Mouse (Mus musculus): Measurements from ENCODE around the gene Zfyve27. TPM values are rescaled to one million over a fixed set of nuclear protein-coding genes. Genes with fewer than 3 reads are reported as not detected.

Gene Zfyve27
- polyA plus RNA-seq, 1 experiment from 2014 or later, result 27.8 TPM

DNA sequence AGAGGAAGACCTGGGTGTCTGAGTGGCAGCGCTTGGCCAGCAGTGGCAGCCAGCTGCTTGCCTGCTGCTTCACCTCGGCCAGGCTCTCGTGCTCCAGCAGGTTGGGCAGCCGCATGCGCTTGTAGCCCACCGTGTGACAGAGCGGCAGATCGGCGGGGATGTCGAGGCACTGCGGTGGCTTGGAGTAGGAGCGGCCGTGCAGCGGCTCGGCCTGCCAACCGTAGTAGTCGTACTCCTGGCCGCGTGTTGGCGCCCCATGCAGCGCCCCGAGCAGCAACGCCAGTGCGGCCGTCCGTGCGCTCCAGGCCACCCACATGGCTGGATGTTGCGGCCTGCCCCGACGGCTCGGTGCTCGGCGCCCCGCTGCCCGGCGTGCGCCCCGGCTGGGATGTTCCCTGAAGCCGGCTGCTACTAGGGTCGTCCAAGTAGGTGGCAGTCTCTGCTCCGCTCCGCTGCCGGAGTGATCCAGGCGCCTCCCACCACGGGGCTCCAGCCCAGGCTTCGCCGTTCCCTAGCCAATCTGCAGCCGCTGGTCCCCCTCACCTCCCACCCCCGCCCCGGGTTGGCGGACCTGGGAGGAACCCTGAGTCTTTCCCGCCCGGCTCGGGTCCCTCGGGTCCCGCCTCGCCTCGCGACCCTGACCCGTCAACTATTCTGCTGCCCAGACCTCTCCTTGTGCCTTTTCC, 38.1 kb downstream of the Zfyve27 start, which contains the start of gene Sfrp5:
Gene Sfrp5, minus strand, starts transcription at position 557 of the 686 bp plus-strand sequence.
- H3K27me3 ChIP-seq (ENCODE audit: insufficient read depth, poor library complexity, severe bottlenecking), result peaks cover 71% of the 10 kb centered on the region
- under 1% methylated on average over 60 of the region's 60 CpGs for WGBS
- peaks cover 37% of the 10 kb centered on the region for H3K4me1 ChIP-seq
- DNase-seq (ENCODE audit: low spot score), result no peak
- H3K27ac ChIP-seq, result peak within 1 kb of the TSS; percentile 9; the same call in 1 of the 2 replicates
- peak within 1 kb of the TSS; percentile 53 for H3K4me3 ChIP-seq
- H3K36me3 ChIP-seq, result no peaks in the 10 kb centered on the region
- H3K9me3 ChIP-seq, result no peaks in the 10 kb centered on the region

DNA sequence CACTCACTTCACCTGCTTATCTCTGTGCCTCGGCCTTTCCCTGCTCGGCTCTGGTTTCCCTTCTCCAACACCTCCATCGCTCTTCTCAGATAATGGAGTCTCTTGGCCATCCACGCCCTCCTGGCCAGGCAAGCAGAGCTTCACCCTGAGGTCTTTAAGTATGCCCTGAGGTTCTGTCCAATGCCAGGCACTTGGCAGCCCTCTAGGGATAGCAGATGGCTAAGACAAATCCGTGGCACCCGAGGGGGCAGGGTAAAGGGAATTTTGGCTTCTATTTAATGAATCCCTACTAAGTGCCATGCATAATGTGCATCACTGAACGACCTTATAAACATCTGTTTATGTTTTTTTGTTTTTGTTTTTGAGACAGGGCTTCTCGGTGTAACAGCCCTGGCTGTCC, 38.7 kb downstream of the Zfyve27 start:
- no peaks in the 10 kb centered on the region for H3K36me3 ChIP-seq
- peaks cover 71% of the 10 kb centered on the region for H3K27me3 ChIP-seq (ENCODE audit: insufficient read depth, poor library complexity, severe bottlenecking)
- H3K27ac ChIP-seq, result peak overlapping the region; percentile 9; the same call in 1 of the 2 replicates
- peaks cover 37% of the 10 kb centered on the region for H3K4me1 ChIP-seq
- peak overlapping the region; percentile 53 for H3K4me3 ChIP-seq
- H3K9me3 ChIP-seq, result no peaks in the 10 kb centered on the region
- DNase-seq (ENCODE audit: low spot score), result no peak
- WGBS, result 25% methylated on average over 8 of the region's 8 CpGs

DNA sequence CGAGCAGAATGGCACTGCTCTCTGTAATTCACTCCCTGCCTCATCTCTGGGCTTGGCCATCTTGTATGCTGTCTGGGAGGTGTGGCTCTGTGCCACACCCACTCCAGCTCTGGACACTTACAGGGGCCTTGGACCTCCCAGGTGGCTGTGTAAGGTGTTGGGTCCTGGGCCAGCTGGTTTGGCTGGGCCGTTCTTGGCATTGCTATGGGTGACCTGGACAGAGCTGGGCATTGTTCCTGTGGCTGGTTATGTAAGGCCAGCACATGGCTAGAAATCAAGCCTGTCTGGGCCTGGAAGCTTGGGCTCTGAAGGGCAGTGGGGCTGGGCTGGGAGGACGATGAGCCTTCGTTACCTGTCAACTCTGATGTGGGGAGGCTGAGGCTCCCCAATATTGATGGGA, 40.6 kb downstream of the Zfyve27 start:
- H3K9me3 ChIP-seq, result no peaks in the 10 kb centered on the region
- H3K4me3 ChIP-seq, result no peak overlapping the region
- no peak for DNase-seq (ENCODE audit: low spot score)
- H3K27ac ChIP-seq, result no peak overlapping the region
- H3K4me1 ChIP-seq, result peaks cover 30% of the 10 kb centered on the region
- H3K27me3 ChIP-seq (ENCODE audit: insufficient read depth, poor library complexity, severe bottlenecking), result peaks cover 62% of the 10 kb centered on the region
- WGBS, result 79% methylated on average over 4 of the region's 4 CpGs
- H3K36me3 ChIP-seq, result no peaks in the 10 kb centered on the region

DNA sequence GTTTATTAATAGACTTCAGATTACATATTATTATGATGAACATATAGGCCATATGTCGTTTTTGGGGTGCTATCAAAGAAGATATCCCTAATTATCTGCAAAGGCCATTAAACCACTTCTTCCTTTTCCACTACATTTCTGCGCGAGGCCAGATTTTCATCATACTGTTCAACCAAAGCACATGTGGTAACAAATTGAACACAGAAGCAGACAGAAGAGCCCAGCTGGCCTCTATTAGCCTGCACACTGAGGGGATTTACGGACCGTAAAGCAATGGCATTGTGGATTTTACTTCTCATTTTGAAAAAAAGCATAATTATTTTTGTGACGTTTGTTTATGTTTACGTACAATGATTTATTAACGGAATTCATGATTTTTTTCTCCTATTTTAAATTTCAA, 41.5 kb downstream of the Zfyve27 start:
- no peak overlapping the region for H3K27ac ChIP-seq
- 86% methylated on average over 8 of the region's 8 CpGs for WGBS
- peaks cover 31% of the 10 kb centered on the region for H3K4me1 ChIP-seq
- peaks cover 55% of the 10 kb centered on the region for H3K27me3 ChIP-seq (ENCODE audit: insufficient read depth, poor library complexity, severe bottlenecking)
- H3K4me3 ChIP-seq, result no peak overlapping the region
- no peaks in the 10 kb centered on the region for H3K36me3 ChIP-seq
- no peaks in the 10 kb centered on the region for H3K9me3 ChIP-seq
- DNase-seq (ENCODE audit: low spot score), result no peak

DNA sequence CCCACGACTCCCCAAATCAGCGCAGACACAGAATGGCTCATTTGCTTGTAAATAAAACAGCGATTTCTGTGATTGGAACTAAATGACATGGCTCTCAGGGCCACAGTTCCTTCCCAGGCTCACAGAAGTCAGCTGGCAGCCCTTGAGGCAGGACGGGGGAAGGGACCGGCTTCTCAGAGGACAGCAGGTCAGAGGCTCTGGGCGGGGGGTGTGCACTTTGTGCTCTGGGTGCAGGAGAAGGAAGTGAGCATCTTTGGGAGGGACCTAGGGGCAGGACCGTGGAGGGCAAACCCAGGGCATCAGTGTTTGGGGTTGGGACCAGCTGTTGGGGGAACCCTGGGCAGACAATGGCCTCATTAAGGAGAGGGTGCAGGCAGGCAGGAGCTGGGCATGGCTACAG, 45.7 kb downstream of the Zfyve27 start:
- H3K4me1 ChIP-seq, result peaks cover 28% of the 10 kb centered on the region
- no peaks in the 10 kb centered on the region for H3K36me3 ChIP-seq
- no peak overlapping the region for H3K4me3 ChIP-seq
- no peak overlapping the region for H3K27ac ChIP-seq
- 65% methylated on average over 7 of the region's 7 CpGs for WGBS
- peaks cover 18% of the 10 kb centered on the region; the same call in 1 of the 2 replicates for H3K27me3 ChIP-seq (ENCODE audit: insufficient read depth, poor library complexity, severe bottlenecking)
- H3K9me3 ChIP-seq, result no peaks in the 10 kb centered on the region
- no peak for DNase-seq (ENCODE audit: low spot score)

DNA sequence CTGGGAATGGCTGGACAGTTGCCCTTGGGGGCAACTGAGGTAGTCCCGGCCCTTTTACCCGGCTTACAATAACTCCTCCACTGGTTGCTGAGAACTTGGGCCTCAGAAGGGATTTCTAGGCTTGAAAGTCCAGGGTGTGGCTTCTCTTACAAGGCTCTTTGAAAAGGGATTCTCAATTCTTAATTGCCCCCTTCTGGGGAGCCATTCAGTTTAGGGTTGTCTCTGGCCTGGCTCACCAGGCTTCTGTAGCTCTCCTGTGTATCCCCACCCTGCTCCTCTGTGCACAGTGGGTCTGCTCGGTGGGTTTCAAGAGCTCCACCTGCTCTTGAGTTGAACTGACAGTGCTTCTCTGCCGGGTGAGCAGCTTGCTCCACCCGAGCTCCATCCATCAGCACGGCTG, 46.2 kb downstream of the Zfyve27 start:
- Histone ChIP-seq H3K36me3 (no peaks in the 10 kb centered on the region), H3K9me3 (no peaks in the 10 kb centered on the region), H3K27me3 (ENCODE audit: insufficient read depth, poor library complexity, severe bottlenecking) (peaks cover 14% of the 10 kb centered on the region; the same call in 1 of the 2 replicates), H3K27ac (no peak overlapping the region), H3K4me3 (no peak overlapping the region), H3K4me1 (peaks cover 31% of the 10 kb centered on the region)
- DNase-seq (ENCODE audit: low spot score), result no peak
- WGBS, result 45% methylated on average over 6 of the region's 6 CpGs

DNA sequence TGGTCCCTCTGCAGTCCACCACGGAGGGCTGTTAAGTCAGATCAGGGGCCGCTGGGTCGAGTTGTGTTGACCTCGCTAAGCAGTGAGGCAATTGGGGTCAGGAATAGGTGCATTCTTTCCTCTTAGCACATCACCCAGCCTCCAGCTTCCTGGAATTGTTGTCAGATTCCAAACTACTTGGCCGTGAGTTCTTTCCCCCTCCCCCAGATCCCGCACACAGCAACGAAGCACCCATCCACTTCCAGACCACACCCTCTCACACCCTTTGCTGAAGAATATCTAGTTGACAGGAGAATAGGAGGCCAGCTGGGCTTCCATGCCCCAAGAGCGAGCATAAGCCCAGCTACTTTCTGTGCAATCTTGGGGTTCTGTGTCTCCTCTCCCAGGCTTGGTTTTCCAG, 48.2 kb downstream of the Zfyve27 start:
- peaks cover 14% of the 10 kb centered on the region; the same call in 1 of the 2 replicates for H3K27me3 ChIP-seq (ENCODE audit: insufficient read depth, poor library complexity, severe bottlenecking)
- no peaks in the 10 kb centered on the region for H3K9me3 ChIP-seq
- no peak overlapping the region for H3K27ac ChIP-seq
- no peak overlapping the region for H3K4me3 ChIP-seq
- DNase-seq (ENCODE audit: low spot score), result no peak
- H3K4me1 ChIP-seq, result peaks cover 40% of the 10 kb centered on the region
- H3K36me3 ChIP-seq, result no peaks in the 10 kb centered on the region
- 13% methylated on average over 8 of the region's 8 CpGs for WGBS

DNA sequence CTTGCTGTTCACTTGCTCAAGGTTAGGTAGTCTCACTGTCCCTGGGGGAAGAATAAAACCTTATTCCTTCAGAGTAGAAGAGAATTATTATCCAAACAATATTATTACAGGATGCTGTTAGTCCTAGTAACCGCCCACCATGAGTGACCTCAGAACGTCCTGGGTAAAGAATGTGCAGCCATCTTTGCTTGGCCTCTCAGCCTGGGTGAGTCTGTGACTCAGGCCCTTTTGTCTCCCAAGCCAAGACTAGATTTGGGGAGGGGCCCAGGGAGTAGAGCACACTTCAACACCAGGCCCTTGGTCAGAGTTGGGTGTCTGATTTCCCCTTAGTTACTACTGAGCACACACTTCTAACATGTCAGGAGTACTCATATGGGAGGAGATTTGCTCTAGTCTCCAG, 50.9 kb downstream of the Zfyve27 start:
- 71% methylated on average over 2 of the region's 2 CpGs for WGBS
- Histone ChIP-seq H3K4me3 (no peak overlapping the region), H3K36me3 (no peaks in the 10 kb centered on the region), H3K4me1 (peaks cover 36% of the 10 kb centered on the region), H3K9me3 (no peaks in the 10 kb centered on the region), H3K27me3 (ENCODE audit: insufficient read depth, poor library complexity, severe bottlenecking) (peaks cover 7% of the 10 kb centered on the region; the same call in 1 of the 2 replicates), H3K27ac (no peak overlapping the region)
- no peak for DNase-seq (ENCODE audit: low spot score)

DNA sequence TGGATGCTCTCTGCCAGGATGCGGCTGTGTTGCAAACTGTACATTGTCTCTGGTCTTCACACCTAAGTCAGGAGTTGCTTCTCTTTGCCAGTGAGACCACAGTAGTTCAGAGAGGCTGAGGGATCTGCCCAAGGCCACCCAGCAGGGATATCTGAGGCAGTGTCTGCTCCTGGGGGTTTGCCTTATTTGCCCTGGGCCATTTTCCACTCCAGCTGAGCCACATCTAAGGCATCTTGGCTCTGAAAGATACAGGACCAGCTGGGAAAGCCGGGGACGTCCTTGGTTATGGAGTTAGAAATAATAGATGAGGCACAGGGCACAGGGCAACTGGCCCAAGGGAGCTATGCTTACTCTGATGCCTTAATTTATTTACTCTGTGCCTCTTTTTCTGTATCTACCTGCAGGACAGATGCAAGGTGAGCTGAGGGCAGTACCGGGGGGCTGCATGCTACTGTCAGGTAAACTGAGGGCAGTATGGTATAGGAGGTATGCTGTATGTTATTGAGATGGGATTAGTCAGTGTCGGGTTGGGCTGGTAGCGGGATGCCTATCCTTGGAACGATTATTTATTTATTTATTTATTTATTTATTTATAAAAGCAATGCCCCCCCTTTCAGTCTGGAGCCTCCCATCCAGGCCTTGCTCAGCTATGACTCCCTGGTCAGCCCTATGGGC, 53.1 kb downstream of the Zfyve27 start:
- DNase-seq (ENCODE audit: low spot score), result no peak
- H3K27ac ChIP-seq, result no peak overlapping the region
- no peaks in the 10 kb centered on the region; the same call in 1 of the 2 replicates for H3K27me3 ChIP-seq (ENCODE audit: insufficient read depth, poor library complexity, severe bottlenecking)
- 75% methylated on average over 7 of the region's 7 CpGs for WGBS
- H3K9me3 ChIP-seq, result no peaks in the 10 kb centered on the region
- H3K4me1 ChIP-seq, result peaks cover 24% of the 10 kb centered on the region
- H3K4me3 ChIP-seq, result no peak overlapping the region
- no peaks in the 10 kb centered on the region for H3K36me3 ChIP-seq

DNA sequence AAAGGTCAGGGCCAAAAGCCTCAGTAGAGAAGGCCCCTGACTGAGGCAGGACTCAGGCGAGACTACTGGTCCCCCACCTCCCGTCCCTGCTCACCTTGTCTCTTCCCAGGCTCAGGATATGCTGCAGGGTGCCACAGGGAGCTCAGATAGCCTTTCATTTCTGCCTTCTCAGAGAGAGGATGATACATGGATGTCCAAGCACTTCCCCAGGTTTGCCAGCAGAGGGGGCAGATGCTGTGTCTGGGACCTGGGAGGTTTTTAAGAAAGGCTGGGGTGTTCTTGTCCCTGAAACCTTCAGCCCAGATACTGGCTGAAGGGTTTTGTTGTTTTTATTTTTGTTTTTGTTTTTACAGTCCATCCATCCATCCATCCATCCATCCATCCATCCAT, 53.6 kb downstream of the Zfyve27 start:
- no peaks in the 10 kb centered on the region; the same call in 1 of the 2 replicates for H3K27me3 ChIP-seq (ENCODE audit: insufficient read depth, poor library complexity, severe bottlenecking)
- 11% methylated on average over 2 of the region's 2 CpGs for WGBS
- DNase-seq (ENCODE audit: low spot score), result no peak
- no peak overlapping the region for H3K4me3 ChIP-seq
- no peaks in the 10 kb centered on the region for H3K9me3 ChIP-seq
- no peak overlapping the region for H3K27ac ChIP-seq
- H3K4me1 ChIP-seq, result peaks cover 20% of the 10 kb centered on the region
- no peaks in the 10 kb centered on the region for H3K36me3 ChIP-seq

DNA sequence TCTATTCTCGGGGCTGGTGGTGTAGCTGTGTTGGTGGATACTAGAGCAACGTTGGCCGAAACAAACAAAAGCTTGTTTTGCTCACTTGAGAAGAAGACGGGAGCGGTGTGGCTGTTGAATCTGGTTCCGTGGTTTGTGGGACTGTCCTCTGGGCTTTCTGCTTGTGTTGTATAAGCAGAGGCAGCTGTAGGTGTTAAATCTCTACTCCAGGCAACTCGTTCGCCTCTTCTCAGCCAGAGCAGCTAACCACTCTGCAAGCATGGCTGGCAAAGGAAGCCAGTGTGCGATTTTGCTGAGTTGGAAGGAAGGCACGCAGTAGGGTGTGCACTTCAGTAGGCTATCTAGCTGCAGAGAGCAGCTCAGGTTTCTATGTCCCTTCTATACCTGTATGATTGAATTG, 62.7 kb downstream of the Zfyve27 start:
- WGBS, result 77% methylated on average over 10 of the region's 10 CpGs
- no peak overlapping the region for H3K27ac ChIP-seq
- DNase-seq (ENCODE audit: low spot score), result no peak

DNA sequence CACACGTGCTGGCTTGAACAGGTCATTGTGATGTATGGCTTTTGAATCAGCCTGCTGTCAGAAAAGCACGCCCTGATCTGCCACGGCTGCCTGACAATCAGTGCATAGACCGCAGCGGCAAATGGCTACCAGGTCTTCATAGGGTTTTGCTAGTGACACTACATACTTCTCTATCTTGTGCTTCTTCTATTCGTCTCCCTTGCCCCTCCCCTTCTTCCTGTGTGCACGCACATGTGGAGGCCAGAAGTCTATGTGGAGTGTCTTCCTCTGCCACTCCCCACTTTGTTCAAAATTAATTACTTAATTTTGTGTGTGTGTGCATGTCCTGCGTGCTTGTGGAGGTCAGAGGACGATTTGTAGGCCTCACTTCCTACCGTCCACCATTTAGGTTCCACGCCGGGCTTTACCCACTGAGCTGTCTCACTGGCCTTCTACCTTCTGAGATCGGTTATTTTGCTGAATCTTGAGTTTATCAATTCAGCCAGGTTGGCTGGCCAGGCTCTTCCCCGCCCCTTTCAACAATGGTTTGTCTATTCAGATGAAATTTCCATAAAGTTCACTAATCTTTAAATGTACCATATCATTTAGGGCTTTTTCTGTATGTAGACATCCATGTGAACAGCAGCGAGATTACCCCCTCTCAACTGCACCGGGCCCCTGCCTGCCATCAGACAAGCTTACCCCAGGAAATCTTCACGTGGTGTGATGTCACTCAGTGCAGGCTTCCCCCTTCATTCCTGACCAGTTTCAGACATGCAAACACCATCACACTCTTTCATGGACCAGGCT, 65.9 kb downstream of the Zfyve27 start:
- WGBS, result 80% methylated on average over 17 of the region's 17 CpGs
- H3K27me3 ChIP-seq (ENCODE audit: insufficient read depth, poor library complexity, severe bottlenecking), result peaks cover 21% of the 10 kb centered on the region; the same call in 1 of the 2 replicates
- no peaks in the 10 kb centered on the region for H3K36me3 ChIP-seq
- H3K4me3 ChIP-seq, result no peak overlapping the region
- H3K4me1 ChIP-seq, result no peaks in the 10 kb centered on the region
- DNase-seq (ENCODE audit: low spot score), result no peak
- no peak overlapping the region for H3K27ac ChIP-seq
- H3K9me3 ChIP-seq, result no peaks in the 10 kb centered on the region

More for the DNA sequence above, 62.7 kb downstream of the Zfyve27 start:
- no peaks in the 10 kb centered on the region for H3K4me1 ChIP-seq
- no peaks in the 10 kb centered on the region for H3K36me3 ChIP-seq
- H3K27me3 ChIP-seq (ENCODE audit: insufficient read depth, poor library complexity, severe bottlenecking), result peaks cover 25% of the 10 kb centered on the region; the same call in 1 of the 2 replicates
- no peaks in the 10 kb centered on the region for H3K9me3 ChIP-seq
- no peak overlapping the region for H3K4me3 ChIP-seq

DNA sequence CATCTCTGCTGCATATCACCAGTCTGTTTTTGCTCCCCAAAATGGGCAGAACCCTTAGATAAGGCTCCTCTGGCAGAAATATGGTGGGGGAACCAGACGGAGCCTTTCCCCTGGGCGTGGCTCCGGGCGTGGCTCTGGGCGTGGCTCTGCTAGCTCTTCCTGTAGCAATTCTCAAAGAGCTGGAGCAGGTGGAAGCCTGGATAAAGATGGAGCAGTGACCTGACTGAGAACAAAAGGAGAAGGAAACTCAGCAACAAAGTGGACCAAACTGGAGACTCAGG, 66.5 kb downstream of the Zfyve27 start:
- Histone ChIP-seq H3K4me3 (no peak overlapping the region), H3K4me1 (no peaks in the 10 kb centered on the region), H3K9me3 (no peaks in the 10 kb centered on the region), H3K27me3 (ENCODE audit: insufficient read depth, poor library complexity, severe bottlenecking) (peaks cover 16% of the 10 kb centered on the region; the same call in 1 of the 2 replicates), H3K36me3 (no peaks in the 10 kb centered on the region), H3K27ac (no peak overlapping the region)
- no peak for DNase-seq (ENCODE audit: low spot score)
- 56% methylated on average over 5 of the region's 5 CpGs for WGBS
